Mouse (Mus musculus) mouse trophoblast stem cell (cell line): ENCODE data around the gene Serpina3k.
"Not testable (repeated sequence)": the region's sequence is repeated elsewhere in the genome, so short reads cannot be mapped to it uniquely, and the experiment has no call there.

Experiments
- in situ Hi-C, 2 experiments: fragments of 300-500 bp; cut with MseI, MboI; formaldehyde crosslinking; loops; 2 replicates in 1 of 2; 3 replicates in 1 of 2; pipeline ENCODE4 v1.15.1; 2025

Serpina3k gene

DNA sequence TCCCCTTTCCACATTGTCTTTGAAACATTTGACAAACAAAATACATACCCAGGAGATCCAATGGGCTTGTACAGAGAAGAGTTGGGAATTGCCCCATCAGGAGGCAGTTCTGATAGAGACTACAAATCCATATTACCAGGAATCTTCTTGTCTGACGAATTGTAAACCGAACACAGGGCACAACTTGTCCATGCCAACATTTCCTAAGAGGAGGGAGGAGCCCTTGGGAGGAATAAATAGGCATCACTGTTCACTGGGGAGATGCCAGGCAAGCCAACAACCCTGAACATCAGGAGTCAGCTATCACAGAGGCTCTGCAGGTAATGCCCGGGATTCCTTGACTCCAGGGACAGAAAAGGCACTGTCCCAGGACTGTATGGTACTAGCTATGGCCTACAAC is at the start of gene Serpina3k, which contains the start of gene Serpina3m:
Gene Serpina3k (plus strand): TSS at position 261 of the 400 bp plus-strand sequence.
Gene Serpina3m (plus strand): TSS at position 261 of the 400 bp plus-strand sequence.
- in situ Hi-C loops = not testable (repeated sequence)

DNA sequence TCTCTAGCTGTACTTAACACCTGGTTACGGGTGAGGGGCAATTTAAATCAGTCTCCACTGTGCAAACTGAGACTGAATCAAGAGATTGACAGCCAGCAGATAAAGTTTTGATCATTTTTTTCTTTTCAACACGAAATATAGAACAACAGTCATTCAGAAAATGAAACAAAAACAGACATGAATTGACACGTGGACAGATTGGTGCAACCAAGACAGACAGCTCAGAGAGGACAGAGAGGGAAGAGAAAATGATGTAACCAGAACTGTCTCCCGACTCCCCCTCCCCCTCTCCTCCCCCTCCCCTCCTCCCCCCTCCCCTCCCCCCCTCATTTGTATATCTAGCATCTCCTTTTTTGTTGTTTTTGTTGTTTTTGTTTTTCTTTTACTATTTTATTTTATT is 48.4 kb upstream of the Serpina3k start:
- in situ Hi-C loops = no loop called here

DNA sequence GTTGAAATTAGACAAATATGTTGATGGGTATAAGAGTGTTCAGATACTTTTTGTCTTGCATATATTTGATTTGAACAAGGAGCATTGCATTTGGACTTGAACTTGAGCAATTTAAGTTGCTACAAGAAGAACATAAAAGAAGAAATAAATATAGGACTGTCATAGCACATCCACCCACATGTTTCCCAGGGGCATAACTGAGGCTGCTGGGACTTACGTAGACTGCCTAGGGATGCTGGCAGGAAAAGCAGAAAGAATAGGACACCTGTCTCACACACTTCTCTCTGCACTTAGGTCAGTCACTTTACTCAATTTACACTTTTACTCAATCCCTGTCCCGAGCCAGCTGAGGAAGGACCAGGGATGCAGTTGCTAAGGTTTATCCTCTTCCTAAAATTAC is 44.3 kb upstream of the Serpina3k start:
- in situ Hi-C loops = no loop called here

DNA sequence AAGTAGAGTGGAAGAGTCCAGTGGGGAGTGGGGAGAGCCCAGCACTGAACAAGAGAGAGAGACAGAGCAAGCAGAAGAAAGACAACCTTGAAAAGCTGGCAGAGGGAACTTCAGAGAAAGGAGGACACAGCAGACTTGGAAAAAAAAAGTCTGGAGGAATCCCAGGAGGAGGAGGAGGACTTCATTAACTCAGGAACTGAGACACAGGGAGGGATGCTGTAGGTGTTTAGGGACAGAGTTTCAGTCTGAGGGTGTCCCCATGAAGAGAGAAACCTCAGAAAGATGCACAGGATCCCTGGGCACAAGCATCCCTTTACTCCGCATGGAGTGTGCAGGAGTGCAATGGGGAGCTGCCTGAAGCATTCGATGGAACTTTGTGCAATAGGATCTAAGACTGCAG is 40.2 kb upstream of the Serpina3k start:
- in situ Hi-C loops = no loop called here

DNA sequence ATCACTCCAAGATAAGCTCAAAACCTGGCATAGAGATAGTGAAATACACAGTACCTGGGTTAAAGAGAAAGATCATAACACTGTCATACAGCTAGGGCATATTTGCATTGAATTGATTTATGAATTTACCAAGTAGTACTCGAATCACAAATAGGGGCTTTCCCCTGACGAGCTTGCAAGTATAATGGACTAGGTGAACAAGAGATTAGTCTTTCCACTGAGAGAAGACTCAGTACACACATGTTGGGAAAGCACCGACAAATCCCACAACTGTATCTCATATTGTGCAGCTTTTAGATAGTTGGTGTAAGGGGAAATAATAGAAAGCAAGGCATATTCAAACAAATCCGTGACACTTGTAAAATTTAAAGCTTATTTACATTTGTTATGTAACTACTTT is 32.3 kb upstream of the Serpina3k start:
- in situ Hi-C loops = no loop called here

DNA sequence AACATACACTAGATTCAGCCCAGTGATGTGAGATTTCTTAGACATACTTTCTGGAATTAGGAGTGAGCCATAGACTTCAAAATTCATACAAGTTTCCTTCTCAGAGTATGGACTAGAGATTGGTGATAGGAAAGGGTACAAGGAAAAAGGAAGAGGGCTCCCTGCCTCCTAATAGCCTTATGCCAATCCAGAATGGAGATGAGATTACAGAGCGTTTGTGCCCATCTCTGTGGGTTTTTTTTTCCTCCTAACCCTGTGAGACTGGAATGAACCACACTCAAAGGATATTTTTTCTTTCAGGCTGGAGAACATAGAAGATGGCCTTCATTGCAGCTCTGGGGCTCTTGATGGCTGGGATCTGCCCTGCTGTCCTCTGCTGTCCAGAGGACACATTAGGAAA is 24.0 kb upstream of the Serpina3k start, which contains the start of gene Serpina3j:
Gene Serpina3j (plus strand): TSS at position 301 of the 400 bp plus-strand sequence.
- in situ Hi-C loops = no loop called here

DNA sequence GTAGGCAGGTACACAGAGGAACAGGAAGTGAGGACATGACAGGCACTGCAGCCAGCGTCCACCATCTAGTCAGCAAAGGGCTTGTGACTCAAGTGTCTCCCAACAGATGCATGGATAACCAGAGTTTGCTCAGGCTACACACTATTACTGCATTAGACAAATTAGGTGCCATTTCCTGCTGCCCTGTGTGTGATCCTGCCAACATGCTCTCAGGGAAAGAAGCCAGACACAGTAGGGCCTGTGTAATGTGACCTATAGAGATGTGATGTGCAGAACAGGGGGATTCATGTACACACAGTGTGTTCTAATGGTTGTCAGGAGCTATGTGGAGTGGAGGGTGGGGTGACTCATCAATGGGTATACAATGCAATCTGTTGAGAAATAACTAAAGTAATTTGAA is 15.8 kb upstream of the Serpina3k start:
- in situ Hi-C loops = no loop called here

DNA sequence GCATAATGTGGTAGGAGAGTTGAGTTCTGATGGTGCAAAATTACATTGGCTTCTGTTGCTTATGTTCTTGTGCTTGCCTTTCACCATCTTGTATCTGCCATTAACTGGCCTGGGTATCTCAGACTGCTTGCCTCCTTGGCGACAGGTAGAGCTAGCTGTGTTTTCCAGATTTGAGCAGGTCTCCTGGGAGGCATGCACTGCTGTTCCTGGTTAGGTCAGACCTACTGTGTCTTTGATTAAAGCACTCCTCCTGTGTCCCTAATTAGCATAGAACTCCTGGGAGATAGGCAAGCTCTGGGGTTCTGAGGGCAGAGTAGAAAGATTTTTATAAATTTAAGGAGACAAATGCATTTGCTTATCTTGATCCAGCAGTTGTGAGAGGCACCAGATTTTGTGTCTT is 6.6 kb upstream of the Serpina3k start:
- in situ Hi-C loops = no loop called here

DNA sequence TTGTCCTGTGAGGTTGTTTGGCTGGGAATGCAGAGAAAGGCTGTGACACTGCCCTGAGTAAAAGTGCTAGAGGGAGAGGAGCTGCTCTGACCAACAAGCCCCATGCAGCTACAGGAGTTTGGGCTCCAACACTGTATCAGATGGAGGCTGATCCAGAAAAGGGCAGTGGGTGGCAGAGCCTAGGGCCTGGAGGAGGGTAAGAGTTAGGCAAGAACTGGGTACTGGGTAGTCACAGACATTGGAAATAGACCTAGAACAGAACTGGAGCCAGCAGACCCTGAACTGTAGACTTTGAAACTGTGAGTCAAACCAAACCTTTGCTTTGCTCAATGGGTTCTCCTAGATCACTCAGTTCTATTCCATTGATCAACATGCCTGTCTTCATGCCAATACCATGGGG is 1.4 kb upstream of the Serpina3k start:
- in situ Hi-C loops = not testable (repeated sequence)

DNA sequence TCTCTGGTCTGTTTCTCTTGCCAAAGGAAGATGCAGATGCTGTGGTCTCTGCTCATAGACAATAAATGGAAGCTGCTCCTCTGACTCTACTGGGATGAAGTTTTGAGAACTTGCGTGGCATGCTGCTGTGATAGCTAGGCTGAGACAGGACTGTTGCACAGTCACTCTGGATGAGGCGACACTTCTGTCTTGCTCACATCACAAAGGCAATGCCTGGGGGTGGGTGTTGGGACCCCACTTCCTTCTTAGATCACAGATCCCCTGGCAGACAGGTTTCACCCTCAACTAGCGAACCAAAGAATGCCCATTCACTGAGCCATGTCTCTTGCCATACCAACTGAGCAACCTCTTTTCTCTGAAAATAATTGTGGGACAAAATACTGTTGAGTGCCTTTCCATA is 419 bp downstream of the Serpina3k start:
- in situ Hi-C loops = no loop called here

DNA sequence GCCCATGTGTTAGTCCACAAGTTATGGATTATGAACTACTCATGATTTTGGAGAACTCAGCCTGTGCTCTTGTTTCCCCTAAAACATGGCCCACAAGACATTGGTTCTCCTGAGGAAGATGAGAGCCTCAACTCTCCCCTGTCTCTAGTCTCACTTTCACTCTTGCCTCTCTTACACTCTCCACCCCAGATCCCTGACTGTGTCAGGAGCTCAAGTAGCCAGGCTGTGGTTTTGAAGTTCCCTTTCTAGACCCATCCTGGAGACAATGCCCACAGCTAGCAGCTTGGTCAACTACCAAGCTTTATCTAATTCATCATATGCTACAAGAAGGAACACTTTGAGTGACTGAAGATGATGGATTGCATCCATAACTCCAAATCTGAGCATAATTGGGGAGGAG is 4.2 kb downstream of the Serpina3k start:
- in situ Hi-C loops = not testable (repeated sequence)

DNA sequence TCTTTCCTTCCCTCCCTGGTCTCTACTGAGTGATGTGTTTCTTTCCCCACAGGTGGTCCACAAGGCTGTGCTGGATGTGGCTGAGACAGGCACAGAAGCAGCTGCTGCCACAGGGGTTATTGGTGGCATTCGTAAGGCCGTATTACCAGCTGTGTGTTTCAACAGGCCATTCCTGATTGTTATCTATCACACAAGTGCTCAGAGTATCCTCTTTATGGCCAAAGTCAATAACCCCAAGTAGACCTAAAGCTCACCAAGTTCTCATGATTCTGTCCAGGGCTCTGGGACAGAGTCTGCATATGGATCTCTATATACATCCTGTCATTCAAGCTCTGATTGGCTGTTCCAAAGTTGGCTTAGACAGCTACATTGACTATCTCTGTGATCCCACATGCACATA is 6.9 kb downstream of the Serpina3k start:
- in situ Hi-C loops = no loop called here

DNA sequence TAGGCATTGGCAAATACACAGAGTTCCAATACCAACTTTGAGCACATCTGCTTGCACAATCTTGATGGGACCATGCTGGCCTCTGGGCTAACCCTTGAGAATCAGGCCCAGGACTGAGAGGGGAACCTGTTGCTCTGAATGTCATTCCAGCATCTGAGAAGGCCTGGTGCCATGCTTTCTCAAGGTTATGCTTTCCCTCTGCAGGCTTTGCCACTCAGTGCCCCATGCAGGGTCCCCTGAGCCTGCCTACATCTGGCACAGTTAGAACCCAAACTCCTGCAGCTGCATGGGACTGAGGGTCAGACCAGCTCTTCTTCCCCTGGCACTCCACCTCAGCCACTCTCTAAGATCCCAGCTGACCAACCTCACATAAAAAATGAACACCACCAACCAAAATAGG is 7.4 kb downstream of the Serpina3k start:
- in situ Hi-C loops = no loop called here

DNA sequence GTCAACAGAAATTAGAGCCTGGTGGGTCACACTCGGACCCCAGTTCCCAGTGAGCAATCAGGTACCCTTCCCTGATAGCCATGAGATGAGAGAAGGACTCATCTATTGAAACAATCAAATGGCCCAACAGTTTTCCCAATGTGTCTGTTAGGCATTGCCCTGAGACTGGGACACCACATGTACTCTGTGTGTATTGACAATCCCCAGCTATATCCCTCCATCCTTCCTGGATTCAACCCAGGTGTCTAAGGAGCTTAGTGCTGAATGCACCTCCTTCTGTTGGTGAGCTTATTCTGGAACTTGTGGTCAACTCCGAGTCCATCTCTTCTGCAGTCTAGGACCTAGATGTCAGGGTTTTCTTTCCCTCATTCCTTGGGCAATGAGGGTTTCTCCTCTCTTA is 8.8 kb downstream of the Serpina3k start:
- in situ Hi-C loops = no loop called here

DNA sequence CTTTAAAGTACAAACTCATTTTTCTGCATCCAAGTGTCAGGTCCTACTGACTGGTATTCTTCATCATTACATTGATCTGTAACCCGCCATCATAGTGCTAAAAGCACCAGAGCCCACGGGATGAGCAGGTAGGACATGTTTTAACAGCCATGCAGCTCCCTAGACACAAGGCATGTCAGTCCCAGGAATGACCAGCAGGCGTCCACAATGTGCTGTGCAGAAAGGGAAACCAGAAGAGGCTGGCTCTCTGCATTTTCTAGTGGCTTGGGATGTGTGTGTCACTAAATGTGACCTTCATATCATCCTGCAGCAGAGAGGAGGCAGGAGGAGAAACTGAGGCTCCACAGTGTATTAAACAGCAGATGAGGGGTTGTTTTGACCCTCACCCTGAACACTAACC is 13.5 kb downstream of the Serpina3k start:
- in situ Hi-C loops = not testable (repeated sequence)

DNA sequence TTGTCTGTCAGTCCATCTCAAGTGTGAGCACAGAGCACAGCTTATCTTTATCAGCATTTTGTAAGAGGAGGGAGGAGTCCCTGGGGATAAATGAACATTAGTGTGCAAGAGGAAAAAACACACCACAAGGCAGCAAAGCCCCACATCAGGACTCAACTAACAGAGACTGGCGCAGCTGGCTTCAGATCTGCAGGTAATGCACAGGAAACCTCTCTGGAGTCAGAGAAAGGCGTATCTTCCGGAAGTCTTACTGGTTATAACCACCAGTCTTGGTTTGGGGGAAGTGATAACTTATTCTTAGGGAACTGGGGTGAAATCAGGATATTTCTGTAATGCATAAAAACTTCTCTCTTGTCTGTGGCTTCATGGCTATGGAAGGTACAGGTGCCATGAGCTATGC is 17.7 kb downstream of the Serpina3k start:
- in situ Hi-C loops = no loop called here

DNA sequence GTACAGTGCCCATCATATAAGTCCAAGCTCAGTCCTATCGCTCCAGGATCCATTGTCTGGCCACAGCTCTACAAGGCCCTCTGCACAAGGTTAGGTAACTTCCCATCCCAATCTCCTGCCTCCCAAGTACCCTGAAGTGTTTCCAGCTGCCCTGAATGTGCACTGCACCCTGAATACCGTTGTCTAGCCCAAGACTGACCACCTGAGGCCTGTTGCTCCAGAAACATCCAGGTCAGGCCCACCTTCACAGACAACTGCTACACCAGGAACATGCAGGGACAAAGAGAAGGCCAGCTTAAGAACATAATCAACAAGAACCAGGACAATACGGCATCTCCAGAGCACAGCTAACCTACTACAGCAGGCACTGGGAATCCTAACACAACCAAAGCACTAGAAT is 31.7 kb downstream of the Serpina3k start:
- in situ Hi-C loops = no loop called here

DNA sequence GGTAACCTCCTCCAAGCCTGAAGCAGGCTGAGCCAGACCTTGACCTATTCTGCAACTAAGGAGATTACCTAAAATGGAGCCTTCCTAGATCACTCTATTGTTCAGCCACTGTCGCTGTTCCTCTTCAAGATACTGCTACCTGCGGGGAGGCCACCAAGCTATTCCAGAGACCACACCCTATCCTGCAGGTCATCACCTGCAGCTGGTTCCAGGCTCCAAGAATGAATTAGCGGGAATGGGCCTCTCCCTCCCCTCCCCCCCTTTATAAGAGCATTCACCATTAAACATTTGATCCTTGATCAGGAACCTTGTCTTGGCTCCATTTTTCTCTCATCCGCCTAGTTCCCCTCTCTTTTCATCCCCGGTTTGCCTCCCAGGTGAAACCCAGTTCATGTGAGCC is 38.9 kb downstream of the Serpina3k start:
- in situ Hi-C loops = not testable (repeated sequence)

DNA sequence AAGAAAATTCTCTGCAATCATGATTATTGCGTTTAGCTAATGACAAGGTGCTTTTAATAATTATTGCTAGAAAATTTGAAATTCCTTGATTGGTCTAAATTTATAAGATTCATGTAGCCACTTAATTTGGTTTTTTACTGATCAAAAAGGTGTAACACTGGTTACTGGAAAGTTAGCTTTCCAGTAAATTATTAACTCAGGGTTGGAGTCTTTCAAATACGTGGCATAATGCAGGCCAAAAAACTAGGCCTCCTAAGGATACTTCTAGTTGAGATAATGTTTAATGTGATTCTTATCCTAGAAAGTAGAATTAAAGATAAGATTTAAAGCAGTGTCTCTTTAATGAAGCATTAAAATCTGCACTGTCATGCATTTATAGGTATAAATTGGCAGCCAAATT is 40.1 kb downstream of the Serpina3k start:
- in situ Hi-C loops = not testable (repeated sequence)

DNA sequence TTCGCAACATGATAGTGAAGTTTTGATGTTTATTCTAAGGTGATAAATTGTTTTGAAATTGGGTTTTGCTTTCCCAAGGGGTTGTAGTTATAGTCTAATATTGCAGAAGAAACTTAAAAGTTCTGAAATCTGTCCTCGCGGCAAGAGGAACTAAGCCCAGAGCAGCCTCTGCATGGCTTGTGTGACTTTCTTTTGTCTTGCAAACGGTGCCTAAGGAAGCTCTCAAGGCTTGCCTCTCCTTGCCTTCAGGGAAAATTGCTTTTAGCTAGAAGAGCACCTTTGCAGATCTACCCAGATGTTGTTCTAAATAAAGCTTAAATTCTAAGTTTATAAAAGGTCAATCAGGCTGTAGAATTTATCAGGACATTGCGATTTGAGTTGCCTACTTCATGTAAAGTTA is 40.5 kb downstream of the Serpina3k start:
- in situ Hi-C loops = not testable (repeated sequence)

DNA sequence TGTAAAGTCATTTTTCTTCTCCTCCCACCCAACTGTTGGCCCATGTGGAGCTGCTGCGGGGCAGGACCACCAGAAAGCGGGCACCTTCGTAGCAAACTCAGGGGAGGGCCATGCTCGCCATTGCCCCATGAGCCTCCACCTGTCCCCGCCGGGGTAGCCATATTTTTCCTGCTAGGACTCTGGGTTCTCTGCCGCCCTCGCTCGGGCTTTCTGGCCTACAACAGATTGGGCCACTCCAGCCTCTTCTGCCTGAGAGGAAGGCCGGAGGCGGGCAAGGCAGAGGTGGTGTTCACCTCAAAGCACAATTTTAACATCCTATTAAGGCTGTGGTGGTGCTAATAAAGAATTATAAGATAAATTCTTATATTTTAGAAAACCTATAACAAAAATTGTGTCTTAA is 41.6 kb downstream of the Serpina3k start:
- in situ Hi-C loops = no loop called here

DNA sequence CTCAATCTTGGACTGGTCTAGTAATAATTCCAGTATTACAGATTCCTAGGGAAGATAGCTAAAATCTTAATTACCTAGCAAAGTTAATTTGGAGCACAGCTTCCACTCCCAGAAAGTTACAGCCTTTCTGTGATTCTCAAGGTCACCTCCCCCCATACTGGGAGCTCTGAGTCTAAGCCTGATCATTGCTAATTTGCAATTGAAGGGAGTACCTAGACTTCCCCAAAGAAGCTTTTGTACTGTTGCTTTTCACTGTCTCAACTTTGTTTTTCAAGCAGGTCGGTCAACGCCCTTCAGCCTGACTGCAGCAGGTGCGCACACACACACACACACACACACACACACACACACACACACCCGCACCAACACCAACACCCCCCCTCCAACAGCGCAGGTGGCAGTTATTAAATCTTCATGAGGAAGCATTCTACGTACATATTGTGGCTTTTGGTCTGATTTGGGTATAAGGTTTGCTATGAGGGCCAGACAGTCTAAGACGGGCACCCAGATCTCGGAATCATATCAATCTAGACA is 42.9 kb downstream of the Serpina3k start:
- in situ Hi-C loops = not testable (repeated sequence)

DNA sequence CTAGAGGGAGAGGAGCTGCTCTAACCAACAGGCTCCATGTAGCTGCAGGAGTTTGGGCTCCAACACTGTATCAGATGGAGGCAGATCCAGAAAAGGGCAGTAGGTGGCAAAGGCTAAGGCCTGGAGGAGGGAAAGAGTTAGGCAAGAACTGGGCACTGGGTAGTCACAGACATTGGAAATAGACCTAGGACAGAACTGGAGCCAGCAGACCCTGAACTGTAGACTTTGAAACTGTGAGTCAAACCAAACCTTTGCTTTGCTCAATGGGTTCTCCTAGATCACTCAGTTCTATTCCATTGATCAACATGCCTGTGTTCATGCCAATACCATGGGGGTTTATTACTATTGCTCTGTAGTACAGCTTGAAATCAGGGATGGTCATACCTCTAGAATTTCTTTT is 47.7 kb downstream of the Serpina3k start:
- in situ Hi-C loops = not testable (repeated sequence)

DNA sequence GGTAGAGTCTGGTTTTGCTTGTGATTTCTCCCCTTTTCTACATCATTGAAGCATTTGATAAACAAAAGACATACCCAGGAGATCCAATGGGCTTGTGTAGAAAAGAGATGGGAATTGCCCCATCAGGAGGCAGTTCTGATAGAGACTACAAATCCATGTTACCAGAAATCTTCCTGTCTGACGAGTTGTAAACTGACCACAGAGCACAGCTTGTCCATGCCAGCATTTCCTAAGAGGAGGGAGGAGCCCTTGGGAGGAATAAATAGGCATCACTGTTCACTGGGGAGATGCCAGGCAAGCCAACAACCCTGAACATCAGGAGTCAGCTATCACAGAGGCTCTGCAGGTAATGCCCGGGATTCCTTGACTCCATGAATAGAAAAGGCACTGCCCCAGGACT is 48.6 kb downstream of the Serpina3k start:
- in situ Hi-C loops = not testable (repeated sequence)
